In the genomic region with DNA sequence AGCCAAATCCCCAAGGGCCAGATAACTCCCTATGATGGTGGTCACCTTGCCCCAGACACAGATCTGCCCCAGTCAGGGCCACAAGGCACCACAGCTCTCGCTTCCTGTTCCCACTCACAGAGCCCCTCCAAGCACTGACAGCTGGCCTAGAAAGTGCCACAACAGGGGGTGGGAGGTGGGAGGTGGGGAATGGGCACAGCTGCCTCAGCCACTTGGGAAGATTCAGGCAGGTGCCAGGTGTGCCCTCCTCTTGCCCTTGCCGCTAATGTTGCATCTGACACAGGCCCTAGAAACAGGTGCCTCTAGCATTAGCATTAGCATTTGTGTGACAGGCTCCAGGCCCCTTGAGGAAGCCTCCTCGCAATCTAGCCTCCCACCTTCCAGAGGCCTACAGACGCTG, we compare ENCODE assay signal across 23 mouse cellular contexts. TPM values are rescaled to one million over a fixed set of nuclear protein-coding genes. Genes with fewer than 3 reads are reported as not detected.
A peak's percentile ranks its signal among the peaks of the same experiment; 100 is the strongest.
DNase-seq lines count a peak whose midpoint lies in the region; ATAC-seq and TF ChIP-seq lines count a peak whose summit lies in the region.
"Had no signal": no experiment of that assay in that cellular context is flagged by ENCODE, and none has a peak within 500 bp of the region (broad histone marks: within the 10 kb centered on the region; RNA-seq: fewer than 3 reads in every experiment).

No protein-coding gene starts in this region.

- H3K9ac ChIP-seq in hindbrain, embryonic 16.5 days (ENCODE audit: low read depth, low read length), result no peak overlapping the region
- no peak overlapping the region for H3K9ac ChIP-seq in hindbrain, embryonic 11.5 days (ENCODE audit: low read depth, low read length)
- H3K9ac ChIP-seq in midbrain, embryonic 16.5 days (ENCODE audit: low read depth, low read length), result no peak overlapping the region
- no peak overlapping the region for H3K9ac ChIP-seq in midbrain, embryonic 14.5 days (replicated peaks; ENCODE audit: low read length)
- no peak overlapping the region for H3K9ac ChIP-seq in neural tube, embryonic 14.5 days (replicated peaks; ENCODE audit: low read depth, low read length)
- H3K9ac ChIP-seq: embryonic facial prominence, embryonic 12.5 days; forebrain, embryonic 15.5 days; heart, embryonic 13.5 days had no signal

- peaks cover 7% of the 10 kb centered on the region for H3K4me1 ChIP-seq in hindbrain, embryonic 16.5 days (ENCODE audit: control insufficient read depth, insufficient read depth, low read depth, low read length)
- no peaks in the 10 kb centered on the region for H3K4me1 ChIP-seq in hindbrain, embryonic 11.5 days (replicated peaks; ENCODE audit: control insufficient read depth, insufficient read depth, low read length)
- H3K4me1 ChIP-seq in midbrain, embryonic 16.5 days (ENCODE audit: control insufficient read depth, insufficient read depth, low read length), result peaks cover 10% of the 10 kb centered on the region; the same call in 1 of the 2 replicates
- peaks cover 14% of the 10 kb centered on the region; the same call in 1 of the 2 replicates for H3K4me1 ChIP-seq in midbrain, embryonic 14.5 days (ENCODE audit: control insufficient read depth, insufficient read depth, low read length)
- H3K4me1 ChIP-seq in E14TG2a.4 (replicated peaks; ENCODE audit: low read depth, low read length), result no peaks in the 10 kb centered on the region
- H3K4me1 ChIP-seq in neural tube, embryonic 14.5 days (ENCODE audit: control insufficient read depth, insufficient read depth, low read length), result peaks cover 15% of the 10 kb centered on the region
- H3K4me1 ChIP-seq: embryonic facial prominence, embryonic 12.5 days; heart, embryonic 13.5 days had no signal

- no peak overlapping the region for H3K4me3 ChIP-seq in hindbrain, embryonic 16.5 days (ENCODE audit: low read length)
- no peak overlapping the region for H3K4me3 ChIP-seq in hindbrain, embryonic 11.5 days (ENCODE audit: low read depth, low read length)
- H3K4me3 ChIP-seq in midbrain, embryonic 16.5 days (ENCODE audit: low read depth, low read length), result no peak overlapping the region
- H3K4me3 ChIP-seq in midbrain, embryonic 14.5 days (replicated peaks; ENCODE audit: low read depth, low read length), result no peak overlapping the region
- H3K4me3 ChIP-seq in E14TG2a.4 (replicated peaks; ENCODE audit: low read length), result peak overlapping the region; percentile 20; the same call in 1 of the 2 replicates
- H3K4me3 ChIP-seq in neural tube, embryonic 14.5 days (ENCODE audit: low read depth, low read length), result no peak overlapping the region
- H3K4me3 ChIP-seq: embryonic facial prominence, embryonic 12.5 days; forebrain, embryonic 15.5 days; heart, embryonic 13.5 days had no signal

- no peak overlapping the region for H3K4me2 ChIP-seq in hindbrain, embryonic 16.5 days (ENCODE audit: low read length)
- no peak overlapping the region for H3K4me2 ChIP-seq in hindbrain, embryonic 11.5 days (replicated peaks; ENCODE audit: low read depth, low read length)
- no peak overlapping the region for H3K4me2 ChIP-seq in midbrain, embryonic 16.5 days (ENCODE audit: low read length)
- H3K4me2 ChIP-seq in midbrain, embryonic 14.5 days (ENCODE audit: low read length), result no peak overlapping the region
- no peak overlapping the region for H3K4me2 ChIP-seq in neural tube, embryonic 14.5 days (ENCODE audit: low read depth, low read length)
- H3K4me2 ChIP-seq: embryonic facial prominence, embryonic 12.5 days; forebrain, embryonic 15.5 days; heart, embryonic 13.5 days had no signal

- WGBS in hindbrain, embryonic 16.5 days, result 52% methylated on average over 4 of the region's 4 CpGs
- 90% methylated on average over 4 of the region's 4 CpGs for WGBS in hindbrain, embryonic 11.5 days
- WGBS in midbrain, embryonic 16.5 days, result 69% methylated on average over 4 of the region's 4 CpGs
- 83% methylated on average over 4 of the region's 4 CpGs for WGBS in midbrain, embryonic 14.5 days
- 52% methylated on average over 4 of the region's 4 CpGs for WGBS in neural tube, embryonic 14.5 days

- H3K27ac ChIP-seq in hindbrain, embryonic 16.5 days (ENCODE audit: low read depth, low read length), result no peak overlapping the region
- H3K27ac ChIP-seq in hindbrain, embryonic 11.5 days (ENCODE audit: low read depth, low read length), result no peak overlapping the region
- no peak overlapping the region for H3K27ac ChIP-seq in midbrain, embryonic 16.5 days (ENCODE audit: low read length)
- no peak overlapping the region for H3K27ac ChIP-seq in midbrain, embryonic 14.5 days (replicated peaks; ENCODE audit: low read depth, low read length)
- H3K27ac ChIP-seq in neural tube, embryonic 14.5 days (ENCODE audit: low read depth, low read length), result peak overlapping the region; percentile 48; the same call in 1 of the 2 replicates
- H3K27ac ChIP-seq: embryonic facial prominence, embryonic 12.5 days; forebrain, embryonic 15.5 days; heart, embryonic 13.5 days had no signal

- no peaks in the 10 kb centered on the region for H3K9me3 ChIP-seq in hindbrain, embryonic 16.5 days (ENCODE audit: control insufficient read depth, low read length)
- no peaks in the 10 kb centered on the region for H3K9me3 ChIP-seq in hindbrain, embryonic 11.5 days (ENCODE audit: control insufficient read depth, low read length)
- no peaks in the 10 kb centered on the region for H3K9me3 ChIP-seq in midbrain, embryonic 16.5 days (replicated peaks; ENCODE audit: control insufficient read depth, low read length, poor library complexity, severe bottlenecking)
- H3K9me3 ChIP-seq in midbrain, embryonic 14.5 days (ENCODE audit: control insufficient read depth, low read length), result no peaks in the 10 kb centered on the region
- peaks cover 33% of the 10 kb centered on the region for H3K9me3 ChIP-seq in E14TG2a.4 (ENCODE audit: low read length)
- no peaks in the 10 kb centered on the region for H3K9me3 ChIP-seq in neural tube, embryonic 14.5 days (ENCODE audit: control insufficient read depth, low read length)
- H3K9me3 ChIP-seq: embryonic facial prominence, embryonic 12.5 days; forebrain, embryonic 15.5 days; heart, embryonic 13.5 days had no signal

- peak; percentile 22; the same call in 1 of the 2 replicates for ATAC-seq in hindbrain, embryonic 16.5 days
- ATAC-seq in hindbrain, embryonic 11.5 days (ENCODE audit: low FRiP score), result no peak
- peak; percentile 36; the same call in 1 of the 2 replicates for ATAC-seq in midbrain, embryonic 16.5 days
- no peak for ATAC-seq in midbrain, embryonic 14.5 days (ENCODE audit: low FRiP score, low TSS enrichment)
- ATAC-seq in neural tube, embryonic 14.5 days (ENCODE audit: low read depth), result 0 out of 2 replicates have a peak, but pooled peaks have one; percentile 13
- ATAC-seq: CD4-positive, CD25-positive, alpha-beta regulatory T cell, adult 4 months had no signal

- no peaks in the 10 kb centered on the region for H3K27me3 ChIP-seq in hindbrain, embryonic 16.5 days (replicated peaks; ENCODE audit: control insufficient read depth, insufficient read depth, low read length)
- no peaks in the 10 kb centered on the region for H3K27me3 ChIP-seq in hindbrain, embryonic 11.5 days (ENCODE audit: control insufficient read depth, insufficient read depth, low read length)
- H3K27me3 ChIP-seq in midbrain, embryonic 16.5 days (ENCODE audit: control insufficient read depth, insufficient read depth, low read depth, low read length), result no peaks in the 10 kb centered on the region
- no peaks in the 10 kb centered on the region for H3K27me3 ChIP-seq in midbrain, embryonic 14.5 days (ENCODE audit: control insufficient read depth, insufficient read depth, low read length)
- H3K27me3 ChIP-seq in E14TG2a.4 (ENCODE audit: insufficient read depth, low read length), result peaks cover 16% of the 10 kb centered on the region
- no peaks in the 10 kb centered on the region for H3K27me3 ChIP-seq in neural tube, embryonic 14.5 days (ENCODE audit: control insufficient read depth, insufficient read depth, low read length)
- H3K27me3 ChIP-seq: forebrain, embryonic 15.5 days had no signal

- no peaks in the 10 kb centered on the region for H3K36me3 ChIP-seq in hindbrain, embryonic 16.5 days (ENCODE audit: control insufficient read depth, insufficient read depth, low read length)
- no peaks in the 10 kb centered on the region for H3K36me3 ChIP-seq in hindbrain, embryonic 11.5 days (ENCODE audit: control insufficient read depth, insufficient read depth, low read length)
- H3K36me3 ChIP-seq in midbrain, embryonic 16.5 days (ENCODE audit: control insufficient read depth, insufficient read depth, low read length), result no peaks in the 10 kb centered on the region
- no peaks in the 10 kb centered on the region for H3K36me3 ChIP-seq in midbrain, embryonic 14.5 days (ENCODE audit: control insufficient read depth, insufficient read depth, low read length)
- no peaks in the 10 kb centered on the region for H3K36me3 ChIP-seq in E14TG2a.4 (ENCODE audit: insufficient read depth, low read length)
- no peaks in the 10 kb centered on the region for H3K36me3 ChIP-seq in neural tube, embryonic 14.5 days (ENCODE audit: control insufficient read depth, insufficient read depth, low read length)
- H3K36me3 ChIP-seq: embryonic facial prominence, embryonic 12.5 days; forebrain, embryonic 15.5 days; heart, embryonic 13.5 days had no signal

- DNase-seq in hindbrain, embryonic 11.5 days (ENCODE audit: low spot score), result no peak
- DNase-seq in midbrain, embryonic 14.5 days, result no peak
- no peak for DNase-seq in adrenal gland, postnatal 10 days
- DNase-seq: adrenal gland, postnatal 14 days; cerebellum, adult 11-12 months; cerebellum, adult 9-10 months; cerebellum, postnatal 25 days; gastrocnemius, postnatal 36 days; heart, adult 11 months; heart, postnatal 36 days had no signal

- TF ChIP-seq CTCF in E14TG2a.4 (conservative IDR thresholded peaks at IDR 0.05; ENCODE audit: low read length), result no peak

RNA-seq across cellular contexts. Expression of gene Ecel1, which starts 14.8 kb away (rescaled TPM):
- polyA plus RNA-seq in hindbrain, embryonic 16.5 days (2015; fragmentation: Nextera tagmentation; extraction: Ambion mirVana), result 34.9 and 40.2 TPM in 2 replicates
- 10.0 and 14.7 TPM in 2 replicates for polyA plus RNA-seq in hindbrain, embryonic 11.5 days (2014; fragmentation: Nextera tagmentation; extraction: Ambion mirVana)
- polyA plus RNA-seq in midbrain, embryonic 16.5 days (2015; fragmentation: Nextera tagmentation; extraction: Ambion mirVana), result 14.4 and 25.7 TPM in 2 replicates
- polyA plus RNA-seq in midbrain, embryonic 14.5 days (2014; fragmentation: Nextera tagmentation; extraction: Ambion mirVana), result 5.1 and 5.3 TPM in 2 replicates
- 60.2 and 64.9 TPM in 2 replicates for polyA plus RNA-seq in neural tube, embryonic 14.5 days (2014; fragmentation: Nextera tagmentation; extraction: Ambion mirVana)
- 10 to 100 TPM in 1 of 2 experiments, 1 to 10 TPM in 1; 2.4 to 10.1 TPM for total RNA-seq in adrenal gland, postnatal 10 days (2021)
- total RNA-seq: gastrocnemius, adult 8-10 months; gastrocnemius, postnatal 36 days; heart, postnatal 36 days had no signal

RNA-seq across cellular contexts. Expression of gene Akp3, which starts 16.8 kb away (rescaled TPM):
- 0.09 TPM in 2 replicates for polyA plus RNA-seq in hindbrain, embryonic 16.5 days (2015; fragmentation: Nextera tagmentation; extraction: Ambion mirVana)
- not detected in 2 replicates for polyA plus RNA-seq in hindbrain, embryonic 11.5 days (2014; fragmentation: Nextera tagmentation; extraction: Ambion mirVana)
- polyA plus RNA-seq in midbrain, embryonic 16.5 days (2015; fragmentation: Nextera tagmentation; extraction: Ambion mirVana), result not detected in 2 replicates
- polyA plus RNA-seq in midbrain, embryonic 14.5 days (2014; fragmentation: Nextera tagmentation; extraction: Ambion mirVana), result not detected in 2 replicates
- not detected in 2 replicates for polyA plus RNA-seq in neural tube, embryonic 14.5 days (2014; fragmentation: Nextera tagmentation; extraction: Ambion mirVana)
- total RNA-seq in adrenal gland, postnatal 10 days (2021), result not detected
- total RNA-seq: adrenal gland, postnatal 14 days; gastrocnemius, adult 8-10 months; gastrocnemius, postnatal 36 days; heart, postnatal 36 days; MEL had no signal
- polyA plus RNA-seq: CD4-positive, CD25-positive, alpha-beta regulatory T cell, adult 4 months; cortical plate, adult 2 months; embryonic facial prominence, embryonic 12.5 days; forebrain, embryonic 11.5 days; forebrain, embryonic 15.5 days; heart, embryonic 13.5 days; heart, postnatal 0 days had no signal

RNA-seq across cellular contexts. Expression of gene Alpi, which starts 40.1 kb away (rescaled TPM):
- polyA plus RNA-seq in hindbrain, embryonic 16.5 days (2015; fragmentation: Nextera tagmentation; extraction: Ambion mirVana), result not detected in 2 replicates
- polyA plus RNA-seq in hindbrain, embryonic 11.5 days (2014; fragmentation: Nextera tagmentation; extraction: Ambion mirVana), result not detected in 2 replicates
- not detected in 2 replicates for polyA plus RNA-seq in midbrain, embryonic 16.5 days (2015; fragmentation: Nextera tagmentation; extraction: Ambion mirVana)
- polyA plus RNA-seq in midbrain, embryonic 14.5 days (2014; fragmentation: Nextera tagmentation; extraction: Ambion mirVana), result not detected in 2 replicates
- polyA plus RNA-seq in neural tube, embryonic 14.5 days (2014; fragmentation: Nextera tagmentation; extraction: Ambion mirVana), result not detected in 2 replicates
- not detected for total RNA-seq in adrenal gland, postnatal 10 days (2021)
- total RNA-seq: adrenal gland, postnatal 14 days; gastrocnemius, adult 8-10 months; gastrocnemius, postnatal 36 days; heart, postnatal 36 days; MEL had no signal
- polyA plus RNA-seq: CD4-positive, CD25-positive, alpha-beta regulatory T cell, adult 4 months; cortical plate, adult 2 months; embryonic facial prominence, embryonic 12.5 days; forebrain, embryonic 11.5 days; forebrain, embryonic 15.5 days; heart, embryonic 13.5 days; heart, postnatal 0 days had no signal

RNA-seq across cellular contexts. Expression of gene Prss56, which starts 41.6 kb away (rescaled TPM):
- polyA plus RNA-seq in hindbrain, embryonic 16.5 days (2015; fragmentation: Nextera tagmentation; extraction: Ambion mirVana), result 2.1 and 2.6 TPM in 2 replicates
- polyA plus RNA-seq in hindbrain, embryonic 11.5 days (2014; fragmentation: Nextera tagmentation; extraction: Ambion mirVana), result 1.9 and 3.3 TPM in 2 replicates
- polyA plus RNA-seq in midbrain, embryonic 16.5 days (2015; fragmentation: Nextera tagmentation; extraction: Ambion mirVana), result 0.34 TPM in 1 of 2 replicates, not detected in the other
- 0.32 TPM in 1 of 2 replicates, not detected in the other for polyA plus RNA-seq in midbrain, embryonic 14.5 days (2014; fragmentation: Nextera tagmentation; extraction: Ambion mirVana)
- 0.46 and 6.1 TPM in 2 replicates for polyA plus RNA-seq in neural tube, embryonic 14.5 days (2014; fragmentation: Nextera tagmentation; extraction: Ambion mirVana)
- total RNA-seq in adrenal gland, postnatal 10 days (2021), result not detected
- total RNA-seq: adrenal gland, postnatal 14 days; gastrocnemius, adult 8-10 months; gastrocnemius, postnatal 36 days; heart, postnatal 36 days had no signal
- polyA plus RNA-seq: CD4-positive, CD25-positive, alpha-beta regulatory T cell, adult 4 months; forebrain, embryonic 11.5 days; heart, postnatal 0 days had no signal

RNA-seq across cellular contexts. Expression of gene Chrnd, which starts 48.9 kb away (rescaled TPM):
- 0.62 TPM in 1 of 2 replicates, not detected in the other for polyA plus RNA-seq in hindbrain, embryonic 16.5 days (2015; fragmentation: Nextera tagmentation; extraction: Ambion mirVana)
- 0.47 TPM in 1 of 2 replicates, not detected in the other for polyA plus RNA-seq in hindbrain, embryonic 11.5 days (2014; fragmentation: Nextera tagmentation; extraction: Ambion mirVana)
- not detected in 2 replicates for polyA plus RNA-seq in midbrain, embryonic 16.5 days (2015; fragmentation: Nextera tagmentation; extraction: Ambion mirVana)
- polyA plus RNA-seq in midbrain, embryonic 14.5 days (2014; fragmentation: Nextera tagmentation; extraction: Ambion mirVana), result not detected in 2 replicates
- polyA plus RNA-seq in neural tube, embryonic 14.5 days (2014; fragmentation: Nextera tagmentation; extraction: Ambion mirVana), result not detected in 2 replicates
- under 1 TPM; 0.27 to 0.97 TPM for total RNA-seq in adrenal gland, postnatal 10 days (2021)
- total RNA-seq: adrenal gland, postnatal 14 days; heart, postnatal 36 days; MEL had no signal
- polyA plus RNA-seq: CD4-positive, CD25-positive, alpha-beta regulatory T cell, adult 4 months; cortical plate, adult 2 months; forebrain, embryonic 15.5 days; heart, embryonic 13.5 days; heart, postnatal 0 days had no signal

Comparison
In these comparisons a context has a peak if more than half of its experiments do, and no peak if none do; other contexts are left out.
1. ATAC-seq: peak in hindbrain, embryonic 16.5 days (single experiment), midbrain, embryonic 16.5 days (single experiment) and neural tube, embryonic 14.5 days (single experiment); none in hindbrain, embryonic 11.5 days (single experiment) and midbrain, embryonic 14.5 days (single experiment).